Mouse (Mus musculus) layer of hippocampus, adult 11-12 months (tissue): ENCODE measurements around the gene Nlk.
A peak's percentile ranks its signal among the peaks of the same experiment; 100 is the strongest.
"Not testable (repeated sequence)": the region's sequence is repeated elsewhere in the genome, so short reads cannot be mapped to it uniquely, and the experiment has no call there.

Source experiments
- DNase-seq: peaks from one replicate; pipeline ENCODE4 v3.0.0; 2022; ENCODE audit warnings: low spot score

Nlk gene

GRCm38 (mm10) chr11:78544449-78545111 is 152.6 kb downstream of the Nlk start:
- no peak for DNase-seq

- DNase-seq = no peak
These were observed 156.8 kb downstream of the Nlk start for GRCm38 (mm10) chr11:78540358-78540757.

- no peak for DNase-seq
These were observed 160.5 kb downstream of the Nlk start for GRCm38 (mm10) chr11:78536690-78537084.

GRCm38 (mm10) chr11:78536080-78536689 is 161.0 kb downstream of the Nlk start, which contains the start of the genes Tnfaip1 and Ift20:
Tnfaip1 (minus strand) TSS chr11:78536332.
Ift20 (plus strand) TSS chr11:78536361.
- peak; percentile 99 for DNase-seq

GRCm38 (mm10) chr11:78535376-78536079 is 161.6 kb downstream of the Nlk start:
- DNase-seq = no peak

- no peak for DNase-seq
These were observed 162.7 kb downstream of the Nlk start for GRCm38 (mm10) chr11:78534516-78534915.

- not testable (repeated sequence) for DNase-seq
These were observed 165.7 kb downstream of the Nlk start for GRCm38 (mm10) chr11:78531515-78531914.

GRCm38 (mm10) chr11:78531046-78531445 is 166.1 kb downstream of the Nlk start:
- DNase-seq = no peak

GRCm38 (mm10) chr11:78530001-78530400 is 167.2 kb downstream of the Nlk start:
- no peak for DNase-seq

- no peak for DNase-seq
These were observed 168.5 kb downstream of the Nlk start for GRCm38 (mm10) chr11:78528714-78529113.

GRCm38 (mm10) chr11:78524838-78525237 is 172.3 kb downstream of the Nlk start:
- no peak for DNase-seq

- no peak for DNase-seq
These were observed 173.8 kb downstream of the Nlk start for GRCm38 (mm10) chr11:78523241-78523955.

- no peak for DNase-seq
These were observed 174.6 kb downstream of the Nlk start for GRCm38 (mm10) chr11:78522481-78522997.

GRCm38 (mm10) chr11:78521880-78522279 is 175.3 kb downstream of the Nlk start:
- no peak for DNase-seq

- DNase-seq = no peak
These were observed 178.2 kb downstream of the Nlk start for GRCm38 (mm10) chr11:78518931-78519330.
